Mouse (Mus musculus): ENCODE data around the gene Aldh4a1. TPM values are rescaled to one million over a fixed set of nuclear protein-coding genes. Genes with fewer than 3 reads are reported as not detected.
A peak's percentile ranks its signal among the peaks of the same experiment; 100 is the strongest.

The Aldh4a1 gene
- polyA plus RNA-seq, 1 experiment, result 22.8 TPM

DNA sequence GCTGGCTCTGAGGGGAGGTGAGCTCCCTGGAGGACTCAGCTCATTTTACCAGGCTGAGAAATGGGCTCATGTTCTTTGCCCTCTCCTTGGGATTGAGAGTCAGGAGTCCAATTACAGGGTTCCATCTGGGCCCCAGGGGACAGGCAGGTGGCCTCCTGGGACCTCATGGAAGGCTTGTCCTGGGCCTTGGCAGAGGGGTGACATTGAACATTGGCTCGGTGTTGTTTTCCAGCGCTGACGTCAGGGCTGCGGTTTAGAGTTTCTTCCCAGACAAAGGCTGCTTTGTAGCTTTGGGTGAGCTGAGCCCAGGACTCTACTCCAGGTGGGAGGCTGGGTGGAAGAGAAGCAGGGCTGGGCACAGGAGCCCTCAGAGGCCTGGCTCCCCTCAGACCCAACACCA is 34.9 kb upstream of the Aldh4a1 start:
- TF ChIP-seq POLR2A (IDR thresholded peaks at IDR 0.05; ENCODE audit: extremely low read depth, insufficient read depth, low read length) (no peak), CTCF (IDR thresholded peaks at IDR 0.05; ENCODE audit: extremely low read depth, insufficient read depth, low read length) (no peak)

DNA sequence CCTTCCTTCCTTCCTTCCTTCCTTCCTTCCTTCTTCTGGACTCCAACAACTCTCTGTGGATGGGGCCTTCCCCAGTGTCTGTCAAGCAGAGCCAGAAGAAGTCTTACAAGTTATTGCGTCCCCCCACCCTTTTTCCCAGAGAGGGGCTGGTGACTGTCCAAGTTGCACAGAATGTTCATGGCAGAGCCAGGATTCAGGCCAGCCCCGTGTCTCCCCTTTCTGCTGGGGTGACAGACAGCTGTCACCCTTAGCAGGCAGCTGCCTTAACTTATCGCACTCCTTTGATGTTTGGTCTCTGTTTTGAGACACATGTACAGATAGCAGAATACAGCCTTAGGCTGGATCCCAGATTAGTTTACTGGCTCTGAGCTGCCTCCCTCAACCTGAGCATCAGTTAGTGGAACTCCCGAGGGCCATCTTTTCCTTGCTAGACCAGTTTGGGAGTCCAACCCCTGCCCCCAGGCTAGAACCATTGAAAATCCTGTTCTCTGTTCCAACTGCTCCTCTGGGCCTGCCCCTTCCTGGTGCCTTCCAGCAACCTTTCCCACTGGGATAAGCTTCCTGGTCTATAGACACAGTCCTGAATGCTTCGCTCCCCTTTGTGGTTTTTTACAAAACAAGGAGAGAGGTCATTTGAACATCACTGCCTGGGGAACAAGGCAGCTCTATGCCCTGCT is 33.2 kb upstream of the Aldh4a1 start:
- no peak overlapping the region for H3K27ac ChIP-seq (ENCODE audit: insufficient read depth, low read length)
- TF ChIP-seq CTCF (IDR thresholded peaks at IDR 0.05; ENCODE audit: extremely low read depth, insufficient read depth, low read length), result no peak
- no peak for TF ChIP-seq POLR2A (IDR thresholded peaks at IDR 0.05; ENCODE audit: extremely low read depth, insufficient read depth, low read length)
- no peak overlapping the region for H3K4me3 ChIP-seq (ENCODE audit: insufficient read depth, low read length)
- H3K4me1 ChIP-seq (ENCODE audit: control insufficient read depth, insufficient read depth, low read length), result no peaks in the 10 kb centered on the region; the same call in 1 of the 2 replicates

More for the DNA sequence above, 34.9 kb upstream of the Aldh4a1 start:
- H3K4me1 ChIP-seq (ENCODE audit: control insufficient read depth, insufficient read depth, low read length), result no peaks in the 10 kb centered on the region; the same call in 1 of the 2 replicates
- H3K27ac ChIP-seq (ENCODE audit: insufficient read depth, low read length), result no peak overlapping the region
- H3K4me3 ChIP-seq (ENCODE audit: insufficient read depth, low read length), result no peak overlapping the region

DNA sequence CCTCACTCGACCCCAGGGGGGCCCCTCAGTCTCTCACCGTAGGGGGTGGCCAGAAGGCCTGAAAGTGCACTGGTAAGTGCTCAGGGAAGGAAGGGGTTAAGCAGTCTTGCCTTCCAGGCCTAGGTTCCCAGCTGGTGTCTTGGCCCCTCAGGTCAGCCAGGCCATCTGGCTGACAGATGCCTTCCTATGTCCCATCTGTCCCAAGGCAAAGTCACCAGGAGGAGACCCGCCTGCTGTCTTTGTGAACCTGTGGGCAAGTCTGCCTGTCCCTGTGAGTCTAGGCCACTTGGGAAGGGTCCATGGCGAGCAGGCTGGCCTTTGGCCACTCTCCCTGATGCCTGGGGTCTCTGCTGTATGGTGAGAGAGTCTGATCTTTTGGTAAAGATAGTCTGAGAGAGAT is 32.2 kb upstream of the Aldh4a1 start:
- no peak overlapping the region for H3K27ac ChIP-seq (ENCODE audit: insufficient read depth, low read length)
- no peak overlapping the region for H3K4me3 ChIP-seq (ENCODE audit: insufficient read depth, low read length)
- H3K4me1 ChIP-seq (ENCODE audit: control insufficient read depth, insufficient read depth, low read length), result peaks cover 2% of the 10 kb centered on the region
- TF ChIP-seq POLR2A (IDR thresholded peaks at IDR 0.05; ENCODE audit: extremely low read depth, insufficient read depth, low read length) (no peak), CTCF (IDR thresholded peaks at IDR 0.05; ENCODE audit: extremely low read depth, insufficient read depth, low read length) (no peak)

DNA sequence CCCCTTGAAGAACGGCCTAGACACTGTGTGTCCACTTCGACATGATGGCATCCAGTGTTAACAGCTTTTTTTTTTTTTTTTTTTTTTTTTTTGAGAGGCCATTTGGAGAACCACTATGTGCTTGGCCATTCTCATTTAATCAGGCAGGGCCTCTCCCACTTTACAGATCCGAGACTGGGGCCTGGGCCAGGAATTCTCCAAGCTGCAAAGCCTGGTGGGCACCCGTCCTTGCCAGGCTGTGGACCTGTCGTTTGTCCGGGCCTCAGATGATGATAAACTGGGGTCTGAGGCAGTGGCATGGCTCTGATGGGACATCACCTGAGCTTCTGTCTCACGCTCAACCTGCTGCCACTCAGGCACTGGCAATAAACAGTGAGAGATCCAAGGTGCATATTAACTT is 29.8 kb upstream of the Aldh4a1 start:
- H3K4me1 ChIP-seq (ENCODE audit: control insufficient read depth, insufficient read depth, low read length), result peaks cover 19% of the 10 kb centered on the region
- no peak overlapping the region for H3K4me3 ChIP-seq (ENCODE audit: insufficient read depth, low read length)
- no peak for TF ChIP-seq POLR2A (IDR thresholded peaks at IDR 0.05; ENCODE audit: extremely low read depth, insufficient read depth, low read length)
- TF ChIP-seq CTCF (IDR thresholded peaks at IDR 0.05; ENCODE audit: extremely low read depth, insufficient read depth, low read length), result no peak
- H3K27ac ChIP-seq (ENCODE audit: insufficient read depth, low read length), result no peak overlapping the region

DNA sequence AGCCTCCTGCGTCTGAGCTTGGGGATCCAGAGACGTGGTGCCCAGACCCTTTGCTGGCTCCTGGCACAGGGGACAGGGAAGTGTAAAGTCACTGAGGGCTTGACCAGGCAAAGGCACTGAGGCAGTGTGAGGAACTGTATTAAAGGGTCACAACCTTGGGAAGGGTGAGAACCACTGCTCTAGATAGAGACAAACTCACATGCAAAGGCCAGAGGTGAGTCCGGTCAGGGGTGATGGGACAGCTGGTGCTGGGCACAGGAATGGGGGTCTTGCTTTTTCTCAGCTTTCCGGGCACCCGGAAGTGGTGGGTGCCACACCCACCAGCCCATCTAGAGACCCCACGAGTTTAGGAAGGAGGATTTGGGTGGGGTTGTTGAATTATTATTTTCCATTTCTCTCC is 29.3 kb upstream of the Aldh4a1 start:
- no peak overlapping the region for H3K27ac ChIP-seq (ENCODE audit: insufficient read depth, low read length)
- TF ChIP-seq POLR2A (IDR thresholded peaks at IDR 0.05; ENCODE audit: extremely low read depth, insufficient read depth, low read length) (no peak), CTCF (IDR thresholded peaks at IDR 0.05; ENCODE audit: extremely low read depth, insufficient read depth, low read length) (no peak)
- H3K4me3 ChIP-seq (ENCODE audit: insufficient read depth, low read length), result no peak overlapping the region
- H3K4me1 ChIP-seq (ENCODE audit: control insufficient read depth, insufficient read depth, low read length), result peaks cover 23% of the 10 kb centered on the region

DNA sequence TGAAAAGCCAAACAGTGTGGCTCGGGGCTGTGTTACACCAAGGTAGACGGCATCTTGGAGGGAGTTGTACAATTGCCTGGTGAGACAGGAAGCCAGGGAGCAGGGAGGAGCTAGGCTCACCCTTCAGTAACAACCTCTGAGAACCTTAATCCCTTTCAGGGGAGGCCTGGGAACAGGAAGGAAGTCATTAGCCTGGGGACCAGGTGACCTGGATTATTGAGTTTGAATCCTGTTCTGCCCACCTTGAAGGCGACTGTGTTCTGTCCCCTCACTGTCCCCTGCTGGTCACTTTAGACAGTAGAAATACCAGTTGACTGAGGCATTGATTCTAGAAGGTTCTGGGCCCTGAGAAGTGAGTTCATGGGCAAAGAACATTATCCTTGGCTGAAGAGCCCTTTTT is 28.6 kb upstream of the Aldh4a1 start:
- Histone ChIP-seq H3K4me1 (ENCODE audit: control insufficient read depth, insufficient read depth, low read length) (peaks cover 25% of the 10 kb centered on the region), H3K4me3 (ENCODE audit: insufficient read depth, low read length) (no peak overlapping the region), H3K27ac (ENCODE audit: insufficient read depth, low read length) (no peak overlapping the region)
- TF ChIP-seq POLR2A (IDR thresholded peaks at IDR 0.05; ENCODE audit: extremely low read depth, insufficient read depth, low read length) (no peak), CTCF (IDR thresholded peaks at IDR 0.05; ENCODE audit: extremely low read depth, insufficient read depth, low read length) (0 out of 2 replicates have a peak, but pooled peaks have one; percentile 2)

DNA sequence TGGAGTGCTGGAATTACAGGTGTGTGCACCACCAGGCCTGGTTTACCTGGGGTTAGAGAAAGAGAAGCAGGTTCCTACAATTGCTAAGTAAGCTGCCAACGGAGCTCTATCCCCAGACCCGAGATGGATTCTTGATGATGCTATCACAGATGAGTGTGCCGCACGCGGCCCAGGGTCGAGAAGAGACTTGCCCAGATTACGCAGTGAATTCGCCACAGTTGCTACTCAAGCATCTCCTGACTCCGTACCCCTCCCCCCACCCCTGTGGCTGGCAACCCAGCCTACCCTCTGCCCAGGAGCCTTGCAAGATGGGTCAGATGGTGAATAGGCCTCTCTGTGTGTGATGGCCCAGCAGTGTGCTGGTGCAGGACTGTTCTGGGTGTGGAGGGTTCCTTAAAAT is 26.0 kb upstream of the Aldh4a1 start:
- TF ChIP-seq POLR2A (IDR thresholded peaks at IDR 0.05; ENCODE audit: extremely low read depth, insufficient read depth, low read length) (no peak), CTCF (IDR thresholded peaks at IDR 0.05; ENCODE audit: extremely low read depth, insufficient read depth, low read length) (no peak)
- Histone ChIP-seq H3K4me1 (ENCODE audit: control insufficient read depth, insufficient read depth, low read length) (peaks cover 32% of the 10 kb centered on the region), H3K27ac (ENCODE audit: insufficient read depth, low read length) (no peak overlapping the region), H3K4me3 (ENCODE audit: insufficient read depth, low read length) (no peak overlapping the region)

DNA sequence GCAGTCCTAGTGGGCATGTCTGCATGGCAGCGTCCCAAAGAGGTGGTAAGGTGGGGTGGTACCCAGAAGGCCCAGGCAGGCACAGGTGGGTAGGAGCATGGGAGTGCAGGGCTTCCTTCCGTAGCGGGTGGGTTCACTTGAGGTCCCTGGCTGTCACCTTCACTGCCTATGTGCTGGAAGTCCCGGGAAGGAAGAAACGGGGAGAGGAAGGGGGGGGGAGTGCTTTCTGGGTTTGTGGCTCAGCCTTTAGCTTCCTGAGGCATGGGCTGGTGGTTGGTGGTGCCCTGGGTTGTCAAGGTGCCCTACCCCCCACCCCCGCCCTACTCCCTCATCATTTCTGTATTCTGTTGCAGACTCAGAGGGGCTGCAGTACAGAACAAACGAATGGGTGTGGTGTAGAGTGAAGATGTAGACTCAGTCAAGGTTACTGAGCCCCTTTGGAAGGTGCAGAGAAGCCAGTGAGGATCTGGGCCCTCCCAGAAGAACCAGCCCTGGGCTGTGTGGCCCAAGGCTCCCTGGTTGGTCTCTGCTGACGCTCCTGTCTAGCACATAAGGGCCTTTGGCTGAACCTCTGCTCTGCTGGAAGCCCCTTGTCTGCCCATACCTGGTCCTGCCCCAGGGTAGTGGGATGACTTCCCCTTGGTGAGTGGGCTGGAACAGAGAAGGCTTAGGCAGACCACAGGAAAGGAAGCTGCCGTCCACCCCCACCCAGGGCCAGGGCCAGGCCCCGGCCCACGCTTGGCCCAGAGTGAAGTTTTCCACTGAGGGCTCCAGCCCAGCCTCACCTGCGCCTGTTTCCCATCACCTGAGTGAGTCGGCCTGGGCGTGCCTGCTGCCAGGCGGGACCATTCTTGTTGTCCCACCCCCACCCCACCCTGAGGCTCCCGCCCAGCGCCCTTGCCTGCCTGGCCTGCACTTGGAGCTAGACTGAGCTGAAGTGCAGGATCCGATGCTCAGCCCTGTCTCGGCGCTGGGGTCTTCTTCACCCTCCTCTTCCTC is 25.1 kb upstream of the Aldh4a1 start:
- TF ChIP-seq CTCF (IDR thresholded peaks at IDR 0.05; ENCODE audit: extremely low read depth, insufficient read depth, low read length), result no peak
- no peak for TF ChIP-seq POLR2A (IDR thresholded peaks at IDR 0.05; ENCODE audit: extremely low read depth, insufficient read depth, low read length)
- H3K4me3 ChIP-seq (ENCODE audit: insufficient read depth, low read length), result no peak overlapping the region
- peaks cover 36% of the 10 kb centered on the region for H3K4me1 ChIP-seq (ENCODE audit: control insufficient read depth, insufficient read depth, low read length)
- H3K27ac ChIP-seq (ENCODE audit: insufficient read depth, low read length), result no peak overlapping the region

DNA sequence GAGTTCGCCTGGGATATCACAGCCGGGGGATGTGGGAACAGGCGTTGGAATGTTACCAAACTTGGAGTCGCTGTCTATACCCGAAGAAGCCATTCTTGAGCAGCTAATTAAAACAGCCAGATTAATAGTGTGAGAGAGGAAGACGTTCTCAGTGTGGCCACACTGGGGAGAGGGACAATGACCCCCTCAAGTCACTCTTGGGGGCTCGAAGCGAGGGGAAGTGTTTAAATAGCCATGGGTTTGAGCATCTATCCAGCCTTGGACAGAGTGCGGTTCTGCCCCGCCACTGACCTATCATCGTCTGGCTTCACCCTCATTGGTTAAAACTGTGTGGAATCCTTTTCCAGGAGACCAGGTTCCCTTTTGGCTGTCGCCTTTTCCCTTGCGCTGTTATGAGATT is 24.3 kb upstream of the Aldh4a1 start:
- H3K4me3 ChIP-seq (ENCODE audit: insufficient read depth, low read length), result no peak overlapping the region
- peak overlapping the region; percentile 7; the same call in 1 of the 2 replicates for H3K27ac ChIP-seq (ENCODE audit: insufficient read depth, low read length)
- TF ChIP-seq CTCF (IDR thresholded peaks at IDR 0.05; ENCODE audit: extremely low read depth, insufficient read depth, low read length) (no peak), POLR2A (IDR thresholded peaks at IDR 0.05; ENCODE audit: extremely low read depth, insufficient read depth, low read length) (no peak)
- H3K4me1 ChIP-seq (ENCODE audit: control insufficient read depth, insufficient read depth, low read length), result peaks cover 36% of the 10 kb centered on the region
